Mouse (Mus musculus) activated CD4-positive, CD25-positive, alpha-beta regulatory T cell, adult 4 months (primary cell): Measurements from ENCODE around the gene Zc3h18. TPM values are rescaled to one million over a fixed set of nuclear protein-coding genes. Genes with fewer than 3 reads are reported as not detected.

ENCODE experiments used
- polyA plus RNA-seq, 2 experiments: library from polyadenylated mRNA; unstranded; fragments of 100-300 nt; shearing (Covaris generic); gene quantifications; one replicate each; pipeline ENCODE4 v1.2.1; 2017

The Zc3h18 gene
- polyA plus RNA-seq, 2 experiments from 2014 or later, result 10.9 to 18.2 TPM

Other genes with a start within 250 kb of the Zc3h18 start
- gene Zfpm1, start 94.5 kb upstream of the Zc3h18 start, polyA plus RNA-seq, result 1 to 10 TPM; 1.7 to 2.2 TPM
- gene Trhr2, start 15.9 kb upstream of the Zc3h18 start, polyA plus RNA-seq, result not detected
- gene Il17c, start 45.4 kb downstream of the Zc3h18 start, polyA plus RNA-seq, result not detected
- gene Cyba, start 56.3 kb downstream of the Zc3h18 start, polyA plus RNA-seq, result 100 to 1,000 TPM; 750 to 796 TPM
- 10 to 100 TPM; 14.8 to 15.1 TPM for gene Mvd, start 66.8 kb downstream of the Zc3h18 start, polyA plus RNA-seq
- 1 to 10 TPM; 3.2 to 5.1 TPM for gene Snai3, start 84.1 kb downstream of the Zc3h18 start, polyA plus RNA-seq
- gene Rnf166, start 99.5 kb downstream of the Zc3h18 start, polyA plus RNA-seq, result 10 to 100 TPM; 35.0 to 36.0 TPM
- gene Ctu2, start 99.5 kb downstream of the Zc3h18 start, polyA plus RNA-seq, result 10 to 100 TPM; 11.0 to 14.6 TPM
- gene Piezo1, start 174.7 kb downstream of the Zc3h18 start, polyA plus RNA-seq, result 10 to 100 TPM; 11.8 to 22.2 TPM
- 10 to 100 TPM; 10.4 to 13.0 TPM for gene Cdt1, start 191.4 kb downstream of the Zc3h18 start, polyA plus RNA-seq
- 100 to 1,000 TPM; 168 to 203 TPM for gene Aprt, start 200.3 kb downstream of the Zc3h18 start, polyA plus RNA-seq
- 10 to 100 TPM in 1 of 2 experiments, 1 to 10 TPM in 1; 9.8 to 10.5 TPM for gene Galns, start 234.9 kb downstream of the Zc3h18 start, polyA plus RNA-seq
- gene Trappc2l, start 235.0 kb downstream of the Zc3h18 start, polyA plus RNA-seq, result 10 to 100 TPM; 46.3 to 78.4 TPM
- gene Pabpn1l, start 246.1 kb downstream of the Zc3h18 start, polyA plus RNA-seq, result not detected